Mouse (Mus musculus) lung, adult 2 months (tissue): ENCODE results near the gene Fundc1. TPM values are rescaled to one million over a fixed set of nuclear protein-coding genes. Genes with fewer than 3 reads are reported as not detected.
"Not testable (repeated sequence)": the region's sequence is repeated elsewhere in the genome, so short reads cannot be mapped to it uniquely, and the experiment has no call there.

Experiments used
- DNase-seq: peaks from one replicate; pipeline ENCODE4 v3.0.0; 2022
- H3K4me1 ChIP-seq: fragments of 200-500 bp; 2 replicates; pipeline ENCODE4 v1.6.1; 2011; ENCODE audit warnings: low read length; ENCODE audit not compliant: control insufficient read depth, insufficient read depth
- H3K4me3 ChIP-seq: fragments of 200-500 bp; replicated peaks from 2 replicates; pipeline ENCODE3; 2011; ENCODE audit warnings: low read depth, mild to moderate bottlenecking, control low read depth, low read length; ENCODE audit errors: extremely low read depth
- CTCF ChIP-seq: fragments of 200-500 bp; IDR thresholded peaks from 2 replicates; pipeline ENCODE4 v1.5.1; 2011; ENCODE audit warnings: mild to moderate bottlenecking, low read length, control low read depth; ENCODE audit not compliant: insufficient read depth
- POLR2A ChIP-seq: fragments of 200-500 bp; IDR thresholded peaks from 2 replicates; pipeline ENCODE4 v1.6.1; 2011; ENCODE audit warnings: low read depth, mild to moderate bottlenecking, control low read depth, low read length, borderline replicate concordance; ENCODE audit errors: extremely low read depth
- WGBS: fragments of 180-500 bp; shearing (Covaris S2); methylation state at CpG from one replicate; pipeline ENCODE4 v1.1.7; 2018; 5-methylcytosine and 5-hydroxymethylcytosine counted together
- polyA plus RNA-seq: library from polyadenylated mRNA; depleted of rRNA; stranded (reverse); fragments of >200 nt; gene quantifications from 2 replicates; pipeline ENCODE4 v1.2.3, GENCODE M21; 2012

Fundc1 gene
- polyA plus RNA-seq, 1 experiment: 12.5 TPM

DNA sequence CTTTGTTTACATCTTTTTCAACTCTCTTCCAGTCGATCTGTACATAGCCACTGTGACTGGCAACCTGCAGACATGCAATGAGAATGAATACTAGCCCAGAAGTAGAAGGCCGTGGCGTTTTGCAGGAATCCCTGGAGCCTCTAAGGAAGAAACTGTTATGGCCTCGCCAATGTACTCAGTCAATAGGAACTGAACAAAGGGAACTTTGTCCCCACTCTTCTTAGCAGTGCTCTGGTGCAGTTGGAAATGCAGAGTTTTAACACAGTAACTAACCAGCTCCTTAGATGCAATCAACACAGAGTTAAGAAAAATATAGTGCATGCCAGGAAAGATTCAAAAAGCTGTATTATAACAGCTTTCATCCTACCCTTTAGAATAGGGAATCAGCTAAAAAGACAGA lies 13.4 kb downstream of the Fundc1 start:
- DNase-seq: no peak
- no peak overlapping the region for H3K4me3 ChIP-seq
- peaks cover 1% of the 10 kb centered on the region; the same call in 1 of the 2 replicates for H3K4me1 ChIP-seq
- TF ChIP-seq CTCF (no peak), POLR2A (no peak)
- WGBS: 71% methylated on average over 4 of the region's 4 CpGs

DNA sequence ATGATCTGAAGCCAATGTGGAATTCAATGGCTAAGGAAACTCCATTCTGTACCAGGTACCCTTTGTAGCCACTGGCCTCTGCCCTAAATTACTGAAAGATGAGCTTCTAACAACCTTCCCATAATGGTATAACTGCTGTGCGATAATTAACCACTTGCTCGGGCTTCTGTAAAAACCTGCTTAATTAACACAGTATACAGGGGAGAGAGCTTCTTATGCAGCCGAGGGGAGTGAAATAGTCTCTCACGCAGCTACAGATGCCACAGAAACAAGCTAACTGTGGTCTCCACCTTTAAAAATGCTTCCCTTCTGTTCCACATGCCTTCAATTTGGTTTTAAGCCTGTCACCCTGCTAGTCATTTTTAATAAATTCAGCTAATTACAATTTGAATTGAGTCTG lies 17.6 kb downstream of the Fundc1 start:
- TF ChIP-seq CTCF (no peak), POLR2A (no peak)
- Histone ChIP-seq H3K4me3 (no peak overlapping the region), H3K4me1 (no peaks in the 10 kb centered on the region)
- no peak for DNase-seq
- 83% methylated on average over 4 of the region's 4 CpGs for WGBS

DNA sequence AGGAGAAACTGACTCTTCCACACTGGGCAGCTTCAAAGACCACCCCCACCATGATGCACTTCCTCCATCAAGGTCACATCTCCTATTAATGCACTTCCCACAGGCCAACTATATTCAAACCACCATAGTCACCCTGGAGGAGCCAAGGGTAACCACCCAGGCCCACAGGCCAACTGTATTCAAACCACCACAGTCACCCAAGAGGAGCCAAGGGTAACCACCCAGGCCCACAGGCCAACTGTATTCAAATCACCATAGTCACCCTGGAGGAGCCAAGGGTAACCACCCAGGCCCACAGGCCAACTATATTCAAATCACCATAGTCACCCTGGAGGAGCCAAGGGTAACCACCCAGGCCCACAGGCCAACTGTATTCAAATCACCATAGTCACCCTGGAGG lies 20.5 kb downstream of the Fundc1 start:
- not testable (repeated sequence) for H3K4me1 ChIP-seq, H3K4me3 ChIP-seq, DNase-seq

DNA sequence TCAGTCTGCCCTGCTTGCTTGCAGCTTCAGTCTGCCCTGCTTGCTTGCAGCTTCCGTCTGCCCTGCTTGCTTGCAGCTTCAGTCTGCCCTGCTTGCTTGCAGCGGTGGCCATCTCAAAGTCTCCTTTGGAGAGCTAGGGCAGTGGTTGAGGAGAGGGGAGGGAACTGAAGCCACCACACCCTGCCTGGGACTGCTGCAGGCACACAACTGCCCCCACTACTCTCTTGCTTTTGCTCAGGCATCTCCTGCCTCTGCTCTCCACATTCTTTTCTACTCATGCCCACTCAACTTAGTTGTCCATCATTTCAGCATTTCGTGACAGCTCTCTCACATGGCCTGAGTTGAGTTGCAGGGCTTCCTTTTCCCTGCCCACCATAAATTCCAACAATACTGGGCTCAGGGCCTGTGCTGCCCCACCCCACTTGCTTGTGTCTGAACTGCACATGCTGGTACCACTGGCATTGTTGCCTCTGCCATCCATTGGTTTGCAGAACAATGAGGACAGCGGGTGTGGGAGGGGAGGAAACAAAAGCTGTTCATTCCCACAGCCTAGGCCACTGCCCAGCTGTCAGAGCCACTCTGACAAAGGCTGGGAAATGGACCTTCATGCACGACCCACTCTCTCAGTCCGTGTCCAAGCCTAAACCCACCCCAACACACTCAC lies 24.9 kb downstream of the Fundc1 start:
- peaks cover 8% of the 10 kb centered on the region for H3K4me1 ChIP-seq
- peak; percentile 22 for DNase-seq
- 22% methylated on average over 6 of the region's 6 CpGs for WGBS
- TF ChIP-seq POLR2A: peak; percentile 61; the same call in 1 of the 2 replicates
- TF ChIP-seq CTCF: no peak
- H3K4me3 ChIP-seq: no peak overlapping the region

DNA sequence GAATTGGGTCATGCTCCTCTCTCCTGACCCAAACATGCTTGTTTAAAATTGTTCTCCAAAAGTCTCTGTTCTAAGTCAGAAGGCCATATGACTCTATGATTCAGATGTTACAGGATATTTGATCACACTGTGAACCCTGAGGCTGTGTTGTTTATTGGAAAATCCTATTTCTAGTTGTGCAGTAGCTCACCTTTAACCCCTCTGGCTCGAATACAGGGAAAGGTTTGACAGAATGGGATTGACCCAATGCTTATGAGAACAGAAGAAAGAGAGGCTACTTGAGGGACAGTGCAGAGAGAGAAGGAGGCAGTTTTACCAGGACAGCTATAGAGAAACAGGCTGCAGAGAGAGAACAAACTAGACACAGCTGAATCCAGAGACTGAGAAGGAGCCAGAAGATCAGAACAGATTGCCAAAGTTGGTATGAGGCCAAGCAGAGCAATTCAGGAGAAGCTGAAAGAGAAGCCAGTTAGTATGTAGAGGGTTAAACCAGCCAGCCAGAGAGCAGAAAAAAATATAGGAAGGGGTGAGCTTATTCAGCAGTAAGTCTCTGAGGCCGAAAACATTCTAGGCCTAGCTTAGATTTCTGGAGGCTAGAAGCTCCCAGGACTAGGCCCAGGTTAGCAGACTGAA lies 27.1 kb downstream of the Fundc1 start:
- Histone ChIP-seq H3K4me1 (peaks cover 8% of the 10 kb centered on the region), H3K4me3 (no peak overlapping the region)
- no peak for DNase-seq
- 19% methylated on average over 2 of the region's 2 CpGs for WGBS
- TF ChIP-seq POLR2A: no peak
- TF ChIP-seq CTCF: no peak

DNA sequence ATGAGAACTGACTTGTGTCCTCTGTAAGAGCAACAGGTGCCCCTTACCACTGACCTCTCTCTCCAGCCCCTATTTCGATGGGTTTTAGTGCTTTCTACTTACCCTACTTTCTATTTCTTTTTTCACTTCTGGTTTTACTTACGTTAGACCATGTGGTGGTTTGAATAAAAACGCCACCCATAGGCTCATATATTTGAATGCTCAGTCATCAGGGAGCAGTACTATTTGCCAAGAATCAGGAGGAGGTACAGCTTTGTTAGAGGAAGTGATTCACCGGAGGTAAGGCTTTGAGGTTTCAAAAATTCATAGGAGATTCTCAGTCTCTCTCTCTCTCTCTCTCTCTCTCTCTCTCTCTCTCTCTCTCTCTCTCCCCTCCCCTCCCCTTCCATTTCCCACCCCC lies 34.4 kb downstream of the Fundc1 start:
- 79% methylated on average over 4 of the region's 4 CpGs for WGBS
- DNase-seq: no peak
- Histone ChIP-seq H3K4me3 (no peak overlapping the region), H3K4me1 (no peaks in the 10 kb centered on the region)
- TF ChIP-seq POLR2A (no peak), CTCF (no peak)

DNA sequence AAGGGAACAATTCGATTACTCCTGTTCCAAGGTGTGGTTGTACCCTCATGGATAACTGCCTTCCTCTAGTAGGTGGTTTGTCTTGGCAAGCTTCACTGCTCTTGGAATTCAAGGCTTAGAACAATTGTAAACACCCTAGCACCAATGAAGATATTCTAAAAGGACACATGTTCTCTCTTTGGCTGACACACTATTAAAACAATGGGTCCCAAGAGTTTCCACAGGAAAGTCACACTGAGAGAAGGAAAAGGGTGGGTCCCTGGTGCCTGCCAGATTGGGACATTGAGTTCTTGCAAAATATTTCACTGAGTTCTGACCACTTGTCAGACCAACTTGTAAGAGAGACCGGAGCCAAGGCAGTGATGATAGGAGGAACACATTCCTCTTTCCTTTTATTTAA lies 45.1 kb downstream of the Fundc1 start:
- TF ChIP-seq CTCF (no peak), POLR2A (no peak)
- Histone ChIP-seq H3K4me3 (no peak overlapping the region), H3K4me1 (no peaks in the 10 kb centered on the region; the same call in 1 of the 2 replicates)
- no peak for DNase-seq
- WGBS: 45% methylated on average over 2 of the region's 2 CpGs

DNA sequence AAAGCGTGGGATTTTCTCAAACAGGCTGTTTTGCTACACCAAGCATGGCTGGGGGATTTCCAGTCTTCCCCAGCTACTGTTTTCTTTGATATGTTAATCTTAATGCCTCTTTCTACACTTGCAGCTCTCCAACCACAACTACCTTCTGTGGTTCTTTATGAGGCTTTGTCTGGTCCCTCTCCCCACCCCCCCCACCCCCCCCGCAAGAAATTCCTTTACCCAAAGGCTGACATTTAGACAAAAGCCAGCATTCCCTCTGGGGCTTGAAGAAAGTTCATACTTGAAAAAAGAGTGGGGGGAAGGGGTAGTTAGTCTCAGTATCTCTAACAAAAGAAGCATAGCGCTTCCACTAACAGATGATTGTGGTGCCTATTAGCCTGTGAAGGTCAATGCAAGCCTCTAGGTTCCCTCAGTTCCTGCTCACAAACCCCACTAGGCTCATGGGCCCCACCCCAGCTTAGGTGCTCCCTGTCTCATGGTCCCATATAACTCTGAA lies 50.9 kb downstream of the Fundc1 start:
- 47% methylated on average over 3 of the region's 3 CpGs for WGBS
- TF ChIP-seq CTCF (no peak), POLR2A (no peak)
- Histone ChIP-seq H3K4me1 (no peaks in the 10 kb centered on the region), H3K4me3 (no peak overlapping the region)
- DNase-seq: no peak

DNA sequence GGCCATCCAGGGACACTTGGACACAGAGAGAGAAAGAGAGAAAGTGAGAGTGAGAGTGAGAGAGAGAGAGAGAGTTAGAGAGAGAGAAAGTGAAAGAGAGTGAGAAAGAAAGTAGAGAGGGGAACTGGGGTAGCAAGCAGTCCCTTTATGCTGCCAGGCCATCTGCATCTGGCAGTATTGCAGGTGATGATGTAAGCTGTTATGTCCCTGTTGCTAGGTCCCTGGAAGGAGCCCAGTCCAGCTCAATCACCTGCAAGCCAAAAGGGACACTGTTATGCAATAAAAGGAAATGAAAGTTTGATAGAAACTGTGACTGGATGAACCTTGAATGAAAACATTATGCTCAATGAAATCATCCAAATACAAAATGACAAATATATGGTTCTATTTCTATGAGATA lies 52.0 kb downstream of the Fundc1 start:
- Histone ChIP-seq H3K4me3 (no peak overlapping the region), H3K4me1 (no peaks in the 10 kb centered on the region)
- DNase-seq: no peak
- TF ChIP-seq CTCF: no peak
- TF ChIP-seq POLR2A: no peak

DNA sequence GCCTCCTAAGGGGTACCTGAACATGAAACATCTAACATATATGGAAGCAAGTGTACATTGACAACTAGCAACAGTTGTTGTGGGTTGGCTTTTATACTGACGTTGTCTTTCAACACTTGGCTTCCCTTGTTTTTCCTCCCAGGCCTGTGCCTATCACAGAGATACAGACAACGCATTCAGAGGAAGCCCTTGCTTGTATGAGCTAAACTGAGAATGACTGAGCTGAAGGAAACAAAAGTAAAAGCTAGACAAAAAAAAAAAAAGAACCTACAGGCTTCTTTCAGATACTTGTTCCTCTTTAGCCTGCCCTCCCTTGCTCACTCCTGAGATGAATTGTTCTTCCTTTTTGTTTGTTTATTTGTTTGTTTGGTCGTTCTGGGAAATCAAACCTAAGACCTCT lies 58.1 kb downstream of the Fundc1 start:
- Histone ChIP-seq H3K4me3 (no peak overlapping the region), H3K4me1 (no peaks in the 10 kb centered on the region; the same call in 1 of the 2 replicates)
- DNase-seq: no peak
- TF ChIP-seq CTCF: no peak
- no peak for TF ChIP-seq POLR2A
- WGBS: 32% methylated on average over 3 of the region's 3 CpGs
